11 mouse cellular contexts compared by ENCODE assay signal in genomic region chr7:28733211-28733610, GRCm38 (mm10). TPM values are rescaled to one million over a fixed set of nuclear protein-coding genes. Genes with fewer than 3 reads are reported as not detected.
DNase-seq lines count a peak whose midpoint lies in the region; ATAC-seq and TF ChIP-seq lines count a peak whose summit lies in the region.
"Had no signal": no experiment of that assay in that cellular context is flagged by ENCODE, and none has a peak within 500 bp of the region (broad histone marks: within the 10 kb centered on the region; RNA-seq: fewer than 3 reads in every experiment).

No protein-coding gene starts in this region.

- peaks cover 23% of the 10 kb centered on the region for H3K27me3 ChIP-seq in erythroblast, embryonic 14.5 days (ENCODE audit: control insufficient read depth)
- H3K27me3 ChIP-seq in thymus, adult 2 months (ENCODE audit: control insufficient read depth, insufficient read depth, low read length), result no peaks in the 10 kb centered on the region
- no peaks in the 10 kb centered on the region for H3K27me3 ChIP-seq in liver, embryonic 14.5 days (ENCODE audit: control insufficient read depth, insufficient read depth, low read length)
- H3K27me3 ChIP-seq in stomach, postnatal 0 days (ENCODE audit: control insufficient read depth, insufficient read depth, low read length), result no peaks in the 10 kb centered on the region

- peak overlapping the region; percentile 58 for H3K4me3 ChIP-seq in erythroblast, embryonic 14.5 days (replicated peaks)
- H3K4me3 ChIP-seq in thymus, adult 2 months (ENCODE audit: control insufficient read depth, insufficient read depth, low read length), result peak overlapping the region; percentile 30; the same call in 1 of the 2 replicates
- H3K4me3 ChIP-seq in liver, embryonic 14.5 days (ENCODE audit: insufficient read depth in 1 of 2, low read depth in 2 of 2, low read length in 2 of 2), result peak overlapping the region; percentile 37 to 38
- H3K4me3 ChIP-seq in stomach, postnatal 0 days (ENCODE audit: low read depth, low read length), result peak overlapping the region; percentile 34; the same call in 1 of the 2 replicates
- H3K4me3 ChIP-seq: myocyte had no signal

- peaks cover 20% of the 10 kb centered on the region for H3K4me1 ChIP-seq in erythroblast, embryonic 14.5 days (ENCODE audit: control insufficient read depth)
- peaks cover 12% of the 10 kb centered on the region for H3K4me1 ChIP-seq in thymus, adult 2 months (replicated peaks; ENCODE audit: control insufficient read depth, insufficient read depth, low read length)
- peaks cover 0 to 9% of the 10 kb centered on the region in 2 experiments; a peak in 3 of 4 replicates for H3K4me1 ChIP-seq in liver, embryonic 14.5 days (replicated peaks; ENCODE audit: control insufficient read depth in 2 of 2, insufficient read depth in 2 of 2, low read length in 1 of 2)
- peaks cover 4% of the 10 kb centered on the region; the same call in 1 of the 2 replicates for H3K4me1 ChIP-seq in stomach, postnatal 0 days (replicated peaks; ENCODE audit: control insufficient read depth, insufficient read depth)

- TF ChIP-seq POLR2A in thymus, adult 2 months (IDR thresholded peaks at IDR 0.05; ENCODE audit: control insufficient read depth, extremely low read depth, insufficient read depth, low read length, poor library complexity), result no peak

- no peak for DNase-seq in thymus, adult 2 months
- DNase-seq in thymus, postnatal 10 days (ENCODE audit: low spot score in 2 of 2), result no peak
- DNase-seq in liver, embryonic 14.5 days (ENCODE audit: low read depth in 3 of 3, low spot score in 3 of 3), result no peak
- DNase-seq in stomach, postnatal 0 days (ENCODE audit: low spot score), result no peak
- no peak for DNase-seq in cerebellum, adult 8-10 months
- DNase-seq in layer of hippocampus, postnatal 25 days (ENCODE audit: extremely low spot score in 1 of 2, low spot score in 1 of 2), result no peak

- ATAC-seq in erythroblast, adult 5-6 weeks (replicated peaks; ENCODE audit: low FRiP score, poor library complexity, severe bottlenecking), result no peak
- ATAC-seq in liver, embryonic 14.5 days (ENCODE audit: insufficient read depth), result peak; percentile 30; the same call in 1 of the 2 replicates
- ATAC-seq in stomach, postnatal 0 days (ENCODE audit: low FRiP score, low TSS enrichment), result peak; percentile 3; the same call in 1 of the 2 replicates

- 52% methylated on average over 11 of the region's 11 CpGs for WGBS in thymus, adult 2 months
- 13% methylated on average over 11 of the region's 11 CpGs for WGBS in liver, embryonic 14.5 days (ENCODE audit: insufficient replicate concordance)
- 24% methylated on average over 11 of the region's 11 CpGs for WGBS in stomach, postnatal 0 days

- H3K9ac ChIP-seq in liver, embryonic 14.5 days (replicated peaks), result no peak overlapping the region; the same call in 1 of the 2 replicates
- no peak overlapping the region for H3K9ac ChIP-seq in stomach, postnatal 0 days (ENCODE audit: low read length)

- H3K9me3 ChIP-seq in erythroblast, embryonic 14.5 days (ENCODE audit: control insufficient read depth, low read length), result peaks cover 8% of the 10 kb centered on the region
- H3K9me3 ChIP-seq in liver, embryonic 14.5 days (ENCODE audit: control insufficient read depth, low read length), result peaks cover 3% of the 10 kb centered on the region
- no peaks in the 10 kb centered on the region for H3K9me3 ChIP-seq in stomach, postnatal 0 days (ENCODE audit: control insufficient read depth, low read length)

- no peak for TF ChIP-seq CTCF in thymus, adult 2 months (IDR thresholded peaks at IDR 0.05; ENCODE audit: borderline replicate concordance, control insufficient read depth, extremely low read depth, insufficient read depth, low read length, poor library complexity)
- TF ChIP-seq CTCF in liver, embryonic 14.5 days (IDR thresholded peaks at IDR 0.05; ENCODE audit: low read depth), result no peak
- TF ChIP-seq CTCF in stomach, postnatal 0 days (IDR thresholded peaks at IDR 0.05; ENCODE audit: low read depth), result no peak

- H3K4me2 ChIP-seq in liver, embryonic 14.5 days (ENCODE audit: low read depth), result peak overlapping the region; percentile 64
- H3K4me2 ChIP-seq in stomach, postnatal 0 days (replicated peaks; ENCODE audit: low read depth), result peak overlapping the region; percentile 66

- peaks cover 10% of the 10 kb centered on the region for H3K36me3 ChIP-seq in erythroblast, embryonic 14.5 days (ENCODE audit: control insufficient read depth)
- H3K36me3 ChIP-seq in thymus, adult 2 months (ENCODE audit: control insufficient read depth, insufficient read depth, low read length), result no peaks in the 10 kb centered on the region
- H3K36me3 ChIP-seq in liver, embryonic 14.5 days (replicated peaks; ENCODE audit: control insufficient read depth, insufficient read depth, low read depth), result no peaks in the 10 kb centered on the region
- H3K36me3 ChIP-seq in stomach, postnatal 0 days (ENCODE audit: control insufficient read depth, insufficient read depth, low read length), result no peaks in the 10 kb centered on the region; the same call in none of the 2 replicates

- no peak overlapping the region for H3K27ac ChIP-seq in thymus, adult 2 months (ENCODE audit: control insufficient read depth, insufficient read depth, low read length)
- H3K27ac ChIP-seq in liver, embryonic 14.5 days, result no peak overlapping the region
- no peak overlapping the region for H3K27ac ChIP-seq in stomach, postnatal 0 days (replicated peaks)

- no peak for TF ChIP-seq EP300 in liver, embryonic 14.5 days (IDR thresholded peaks at IDR 0.05; ENCODE audit: low read depth)
- no peak for TF ChIP-seq EP300 in stomach, postnatal 0 days (optimal IDR thresholded peaks at IDR 0.05)

RNA-seq across cellular contexts. Expression of gene Mrps12, which starts 8.4 kb away (rescaled TPM):
- 32.0 and 39.4 TPM in 2 replicates for polyA plus RNA-seq in erythroblast, embryonic 14.5 days (2012)
- total RNA-seq in erythroblast, adult 5-6 weeks (2015; ENCODE audit: low replicate concordance), result 31.1 and 44.8 TPM in 2 replicates
- total RNA-seq in erythroblast, adult 5-6 weeks (2017; ENCODE audit: low replicate concordance), result 6.1 and 8.1 TPM in 2 replicates
- polyA plus RNA-seq in thymus, adult 2 months (2012; rRNA removed), result 74.4 and 84.5 TPM in 2 replicates
- 46.2 and 50.2 TPM in 2 replicates for polyA plus RNA-seq in liver, embryonic 14.5 days (2012; rRNA removed)
- polyA plus RNA-seq in liver, embryonic 14.5 days (2014; fragmentation: Nextera tagmentation; extraction: Ambion mirVana), result 82.5 and 91.0 TPM in 2 replicates
- 113 and 118 TPM in 2 replicates for polyA plus RNA-seq in stomach, postnatal 0 days (2015; fragmentation: Nextera tagmentation; extraction: Ambion mirVana)
- 10 to 100 TPM; 62.4 to 70.0 TPM for total RNA-seq in layer of hippocampus, postnatal 25 days (2021)

RNA-seq across cellular contexts. Expression of gene Sars2, which starts 8.6 kb away (rescaled TPM):
- 2.7 and 4.0 TPM in 2 replicates for polyA plus RNA-seq in erythroblast, embryonic 14.5 days (2012)
- 0.84 TPM in 1 of 2 replicates, not detected in the other for total RNA-seq in erythroblast, adult 5-6 weeks (2015; ENCODE audit: low replicate concordance)
- total RNA-seq in erythroblast, adult 5-6 weeks (2017; ENCODE audit: low replicate concordance), result 1.8 and 4.3 TPM in 2 replicates
- polyA plus RNA-seq in thymus, adult 2 months (2012; rRNA removed), result 63.2 and 63.9 TPM in 2 replicates
- polyA plus RNA-seq in liver, embryonic 14.5 days (2012; rRNA removed), result 11.4 and 12.7 TPM in 2 replicates
- 9.3 and 11.3 TPM in 2 replicates for polyA plus RNA-seq in liver, embryonic 14.5 days (2014; fragmentation: Nextera tagmentation; extraction: Ambion mirVana)
- polyA plus RNA-seq in stomach, postnatal 0 days (2015; fragmentation: Nextera tagmentation; extraction: Ambion mirVana), result 11.4 and 12.3 TPM in 2 replicates
- 10 to 100 TPM; 12.4 to 15.6 TPM for total RNA-seq in layer of hippocampus, postnatal 25 days (2021)

RNA-seq across cellular contexts. Expression of gene Fbxo17, which starts 16.6 kb away (rescaled TPM):
- polyA plus RNA-seq in erythroblast, embryonic 14.5 days (2012), result 0.03 TPM in 1 of 2 replicates, not detected in the other
- 1.3 TPM in 1 of 2 replicates, not detected in the other for total RNA-seq in erythroblast, adult 5-6 weeks (2015; ENCODE audit: low replicate concordance)
- 2.4 TPM in 1 of 2 replicates, not detected in the other for total RNA-seq in erythroblast, adult 5-6 weeks (2017; ENCODE audit: low replicate concordance)
- 5.0 and 6.2 TPM in 2 replicates for polyA plus RNA-seq in thymus, adult 2 months (2012; rRNA removed)
- 0.68 and 0.76 TPM in 2 replicates for polyA plus RNA-seq in liver, embryonic 14.5 days (2012; rRNA removed)
- 0.61 and 0.93 TPM in 2 replicates for polyA plus RNA-seq in liver, embryonic 14.5 days (2014; fragmentation: Nextera tagmentation; extraction: Ambion mirVana)
- 5.6 and 6.1 TPM in 2 replicates for polyA plus RNA-seq in stomach, postnatal 0 days (2015; fragmentation: Nextera tagmentation; extraction: Ambion mirVana)
- 1 to 10 TPM; 1.1 to 2.2 TPM for total RNA-seq in layer of hippocampus, postnatal 25 days (2021)

RNA-seq across cellular contexts. Expression of gene Ccer2, which starts 22.8 kb away (rescaled TPM):
- not detected in 2 replicates for polyA plus RNA-seq in erythroblast, embryonic 14.5 days (2012)
- total RNA-seq in erythroblast, adult 5-6 weeks (2015; ENCODE audit: low replicate concordance), result not detected in 2 replicates
- not detected in 2 replicates for total RNA-seq in erythroblast, adult 5-6 weeks (2017; ENCODE audit: low replicate concordance)
- 0.16 and 0.24 TPM in 2 replicates for polyA plus RNA-seq in thymus, adult 2 months (2012; rRNA removed)
- not detected in 2 replicates for polyA plus RNA-seq in liver, embryonic 14.5 days (2012; rRNA removed)
- not detected in 2 replicates for polyA plus RNA-seq in liver, embryonic 14.5 days (2014; fragmentation: Nextera tagmentation; extraction: Ambion mirVana)
- not detected in 2 replicates for polyA plus RNA-seq in stomach, postnatal 0 days (2015; fragmentation: Nextera tagmentation; extraction: Ambion mirVana)
- under 1 TPM; 0.42 to 0.47 TPM for total RNA-seq in layer of hippocampus, postnatal 25 days (2021)
- total RNA-seq: adrenal gland, postnatal 36 days; gastrocnemius, postnatal 36 days had no signal
- polyA plus RNA-seq: myocyte had no signal

RNA-seq across cellular contexts. Expression of gene Sirt2, which starts 33.3 kb away (rescaled TPM):
- 17.4 and 17.6 TPM in 2 replicates for polyA plus RNA-seq in erythroblast, embryonic 14.5 days (2012)
- 18.3 and 21.5 TPM in 2 replicates for total RNA-seq in erythroblast, adult 5-6 weeks (2015; ENCODE audit: low replicate concordance)
- 6.0 and 9.8 TPM in 2 replicates for total RNA-seq in erythroblast, adult 5-6 weeks (2017; ENCODE audit: low replicate concordance)
- polyA plus RNA-seq in thymus, adult 2 months (2012; rRNA removed), result 101 and 104 TPM in 2 replicates
- polyA plus RNA-seq in liver, embryonic 14.5 days (2012; rRNA removed), result 18.5 and 18.7 TPM in 2 replicates
- polyA plus RNA-seq in liver, embryonic 14.5 days (2014; fragmentation: Nextera tagmentation; extraction: Ambion mirVana), result 21.3 and 24.2 TPM in 2 replicates
- 35.3 and 39.3 TPM in 2 replicates for polyA plus RNA-seq in stomach, postnatal 0 days (2015; fragmentation: Nextera tagmentation; extraction: Ambion mirVana)
- total RNA-seq in layer of hippocampus, postnatal 25 days (2021), result 100 to 1,000 TPM; 218 to 227 TPM
